Mouse (Mus musculus): ENCODE data around the gene Cdkn2c. TPM values are rescaled to one million over a fixed set of nuclear protein-coding genes. Genes with fewer than 3 reads are reported as not detected.
"Not testable (repeated sequence)": the region's sequence is repeated elsewhere in the genome, so short reads cannot be mapped to it uniquely, and the experiment has no call there.

Gene Cdkn2c
- polyA plus RNA-seq (2014; fragmentation: Nextera tagmentation; extraction: Ambion mirVana) = 1.4 and 3.0 TPM in 2 replicates

DNA sequence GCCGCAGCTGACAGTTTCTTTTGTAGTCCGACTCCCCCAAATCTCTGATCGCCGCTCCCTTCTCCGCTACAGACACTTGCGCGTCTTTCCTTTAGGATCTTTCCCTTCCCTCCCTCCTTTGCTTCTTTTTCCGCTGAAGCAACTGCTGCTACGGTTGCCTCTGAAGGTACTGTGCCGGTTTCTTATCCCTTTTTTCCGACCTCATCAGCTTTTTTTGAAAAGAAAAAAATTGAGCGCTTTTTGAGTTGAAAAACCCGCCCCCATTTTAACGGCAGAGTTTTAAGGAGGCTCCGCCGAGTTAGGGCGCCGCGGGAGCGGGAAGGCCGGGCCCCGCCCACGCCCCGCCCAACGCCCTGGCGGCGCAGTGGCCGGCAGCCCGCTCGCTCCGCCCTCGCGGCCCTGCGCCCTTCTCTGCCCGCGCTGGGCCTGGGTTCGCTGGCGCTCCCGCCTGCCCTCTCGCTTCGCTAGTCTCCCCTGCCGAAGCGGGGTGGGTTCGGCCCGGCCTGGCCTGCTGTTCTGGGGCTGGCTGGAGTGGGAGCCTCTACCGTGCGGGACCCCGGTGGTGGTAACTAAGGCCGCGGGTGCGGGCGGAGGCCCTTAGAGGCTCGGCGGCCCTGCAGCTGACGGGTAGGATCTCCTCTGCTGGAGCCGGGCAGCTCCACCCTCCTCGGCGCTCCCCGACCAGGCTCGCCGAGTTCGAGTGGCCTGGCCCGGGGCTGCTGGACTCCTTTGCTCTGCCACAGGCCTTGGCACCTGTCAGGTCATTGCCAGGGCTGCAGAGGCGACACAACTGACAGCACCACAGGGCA, at the start of gene Cdkn2c:
Cdkn2c (minus strand) TSS at position 729 of the 809 bp plus-strand sequence.
- Histone ChIP-seq H3K36me3 (ENCODE audit: control insufficient read depth, insufficient read depth, low read length) (no peaks in the 10 kb centered on the region), H3K9me3 (ENCODE audit: control insufficient read depth, low read length) (no peaks in the 10 kb centered on the region), H3K4me2 (ENCODE audit: low read length) (peak within 1 kb of the TSS; percentile 90), H3K4me3 (replicated peaks; ENCODE audit: low read depth, low read length) (peak within 1 kb of the TSS; percentile 48), H3K27me3 (ENCODE audit: control insufficient read depth, insufficient read depth, low read length) (peaks cover 32% of the 10 kb centered on the region), H3K9ac (replicated peaks; ENCODE audit: low read length) (peak within 1 kb of the TSS; percentile 60), H3K4me1 (ENCODE audit: control insufficient read depth, insufficient read depth, low read length) (peaks cover 17% of the 10 kb centered on the region), H3K27ac (replicated peaks; ENCODE audit: low read depth, low read length) (peak within 1 kb of the TSS; percentile 73)
- peak; percentile 90 for ATAC-seq (ENCODE audit: low FRiP score, low TSS enrichment)
- under 1% methylated on average over 64 of the region's 64 CpGs for WGBS
- DNase-seq = peak; percentile 85

DNA sequence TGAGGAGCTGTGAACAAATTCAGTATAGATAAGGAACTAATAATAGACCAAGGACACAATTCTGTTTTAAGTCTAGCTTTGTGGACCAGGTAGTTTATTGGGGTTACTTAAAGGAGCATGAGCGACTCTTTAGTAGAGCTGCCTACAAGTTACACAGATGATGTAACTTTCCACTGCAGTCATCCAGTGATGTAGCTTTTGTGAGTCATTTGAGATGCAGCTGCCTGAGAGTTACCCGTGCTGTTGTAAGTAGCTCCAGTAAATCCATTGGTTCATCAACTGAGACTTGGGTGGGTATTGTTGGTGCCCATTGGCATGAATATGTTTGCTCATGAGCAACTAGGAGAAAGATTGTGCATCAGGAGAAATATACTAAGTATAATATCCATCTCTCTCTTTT, 38.4 kb upstream of the Cdkn2c start:
- DNase-seq (no peak), ATAC-seq (ENCODE audit: low FRiP score, low TSS enrichment) (no peak)
- H3K9ac ChIP-seq (replicated peaks; ENCODE audit: low read length) = no peak overlapping the region
- no peaks in the 10 kb centered on the region for H3K27me3 ChIP-seq (ENCODE audit: control insufficient read depth, insufficient read depth, low read length)
- no peak overlapping the region for H3K4me2 ChIP-seq (ENCODE audit: low read length)
- H3K9me3 ChIP-seq (ENCODE audit: control insufficient read depth, low read length) = no peaks in the 10 kb centered on the region
- H3K4me1 ChIP-seq (ENCODE audit: control insufficient read depth, insufficient read depth, low read length) = no peaks in the 10 kb centered on the region
- H3K27ac ChIP-seq (replicated peaks; ENCODE audit: low read depth, low read length) = no peak overlapping the region
- WGBS = 96% methylated on average over 2 of the region's 2 CpGs
- no peaks in the 10 kb centered on the region for H3K36me3 ChIP-seq (ENCODE audit: control insufficient read depth, insufficient read depth, low read length)
- H3K4me3 ChIP-seq (replicated peaks; ENCODE audit: low read depth, low read length) = no peak overlapping the region

DNA sequence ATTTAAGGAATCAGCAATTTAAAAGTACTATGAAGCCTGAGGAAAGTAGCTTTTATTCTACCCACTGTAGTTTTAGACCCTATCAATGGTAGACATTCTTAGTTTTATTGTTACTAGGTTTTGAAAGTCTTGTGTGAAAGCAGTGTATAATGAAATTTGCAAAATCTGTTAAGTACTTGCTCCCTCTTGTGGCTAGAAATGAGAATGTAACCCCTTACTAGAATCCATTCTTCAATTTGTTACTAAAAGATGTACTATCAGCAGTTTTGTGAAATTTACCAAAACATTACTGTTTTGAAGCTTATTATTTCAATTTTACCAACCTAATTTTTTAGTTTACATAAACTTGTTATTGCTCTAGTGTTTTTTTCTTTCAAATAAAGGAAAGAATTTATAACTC, 36.6 kb upstream of the Cdkn2c start:
- no peak overlapping the region for H3K4me2 ChIP-seq (ENCODE audit: low read length)
- no peak overlapping the region for H3K9ac ChIP-seq (replicated peaks; ENCODE audit: low read length)
- H3K9me3 ChIP-seq (ENCODE audit: control insufficient read depth, low read length) = no peaks in the 10 kb centered on the region
- H3K36me3 ChIP-seq (ENCODE audit: control insufficient read depth, insufficient read depth, low read length) = no peaks in the 10 kb centered on the region
- peak; percentile 85 for DNase-seq
- no peaks in the 10 kb centered on the region for H3K27me3 ChIP-seq (ENCODE audit: control insufficient read depth, insufficient read depth, low read length)
- H3K4me3 ChIP-seq (replicated peaks; ENCODE audit: low read depth, low read length) = no peak overlapping the region
- H3K4me1 ChIP-seq (ENCODE audit: control insufficient read depth, insufficient read depth, low read length) = no peaks in the 10 kb centered on the region
- no peak for ATAC-seq (ENCODE audit: low FRiP score, low TSS enrichment)
- no peak overlapping the region for H3K27ac ChIP-seq (replicated peaks; ENCODE audit: low read depth, low read length)

DNA sequence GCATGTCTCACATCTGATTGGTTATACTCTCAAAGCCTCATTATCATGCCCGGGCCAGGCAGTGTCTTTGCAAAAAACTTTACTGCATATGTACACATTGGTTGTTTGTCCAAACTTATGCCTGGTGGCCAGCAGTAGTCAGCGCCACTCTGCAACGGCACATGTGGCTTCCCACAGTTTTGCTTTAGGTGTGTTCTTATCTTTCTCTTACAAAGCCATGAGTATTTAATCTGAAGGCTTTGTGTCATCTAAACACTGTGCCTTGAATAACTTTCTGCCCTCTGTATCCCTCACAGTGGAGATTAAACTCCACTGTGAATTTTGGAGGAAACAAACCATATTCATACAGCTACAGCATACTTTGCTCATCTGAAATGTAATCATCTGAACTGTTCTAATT, 33.7 kb upstream of the Cdkn2c start:
- H3K4me2 ChIP-seq (ENCODE audit: low read length); DNase-seq; H3K27ac ChIP-seq (replicated peaks; ENCODE audit: low read depth, low read length); ATAC-seq (ENCODE audit: low FRiP score, low TSS enrichment); H3K27me3 ChIP-seq (ENCODE audit: control insufficient read depth, insufficient read depth, low read length); H3K4me1 ChIP-seq (ENCODE audit: control insufficient read depth, insufficient read depth, low read length); H3K36me3 ChIP-seq (ENCODE audit: control insufficient read depth, insufficient read depth, low read length); H3K4me3 ChIP-seq (replicated peaks; ENCODE audit: low read depth, low read length); H3K9me3 ChIP-seq (ENCODE audit: control insufficient read depth, low read length); H3K9ac ChIP-seq (replicated peaks; ENCODE audit: low read length): not testable (repeated sequence)
- WGBS = 98% methylated on average over 3 of the region's 3 CpGs

DNA sequence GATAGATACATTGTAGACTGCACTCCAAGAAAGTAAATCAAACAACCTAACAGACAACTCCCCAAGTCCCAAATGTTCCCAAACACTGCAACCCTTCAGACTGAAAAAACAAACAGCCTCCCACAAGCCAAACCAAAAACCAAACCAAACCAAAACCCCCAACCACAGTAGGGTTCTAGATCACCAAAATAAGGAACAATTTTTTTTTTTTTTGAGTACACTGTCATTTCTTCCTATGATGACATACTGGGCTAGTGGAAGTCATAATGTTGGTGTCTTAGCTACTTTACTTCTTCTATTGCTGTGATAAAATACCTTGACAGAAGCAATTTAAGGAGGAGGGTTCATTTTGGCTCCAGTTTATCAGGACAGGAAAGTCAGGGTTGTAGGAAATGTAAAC, 25.7 kb upstream of the Cdkn2c start:
- H3K4me3 ChIP-seq (replicated peaks; ENCODE audit: low read depth, low read length) = no peak overlapping the region
- H3K27me3 ChIP-seq (ENCODE audit: control insufficient read depth, insufficient read depth, low read length) = no peaks in the 10 kb centered on the region
- no peak overlapping the region for H3K9ac ChIP-seq (replicated peaks; ENCODE audit: low read length)
- H3K36me3 ChIP-seq (ENCODE audit: control insufficient read depth, insufficient read depth, low read length) = no peaks in the 10 kb centered on the region
- H3K9me3 ChIP-seq (ENCODE audit: control insufficient read depth, low read length) = no peaks in the 10 kb centered on the region
- no peak overlapping the region for H3K4me2 ChIP-seq (ENCODE audit: low read length)
- H3K4me1 ChIP-seq (ENCODE audit: control insufficient read depth, insufficient read depth, low read length) = no peaks in the 10 kb centered on the region
- no peak overlapping the region for H3K27ac ChIP-seq (replicated peaks; ENCODE audit: low read depth, low read length)
- DNase-seq (no peak), ATAC-seq (ENCODE audit: low FRiP score, low TSS enrichment) (no peak)

DNA sequence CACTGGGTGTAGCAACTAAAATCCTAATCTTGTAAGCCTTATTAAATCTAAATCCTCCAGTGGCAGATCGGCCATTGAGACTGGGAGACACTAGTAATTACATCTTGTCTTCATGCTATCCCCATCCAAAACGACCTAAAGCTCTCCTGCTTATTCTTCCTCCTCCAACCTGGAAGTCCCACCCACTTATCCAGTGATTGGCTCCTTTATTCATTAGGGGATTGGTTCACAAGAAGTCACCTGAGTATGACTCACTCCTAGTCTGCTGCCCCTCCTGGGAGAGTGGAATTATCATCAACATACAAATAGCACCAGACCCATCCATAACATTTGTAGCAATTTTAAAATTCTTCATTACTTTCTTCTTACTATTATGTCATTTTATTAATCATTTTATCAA, 16.6 kb upstream of the Cdkn2c start:
- DNase-seq = no peak
- H3K36me3 ChIP-seq (ENCODE audit: control insufficient read depth, insufficient read depth, low read length) = no peaks in the 10 kb centered on the region
- H3K4me3 ChIP-seq (replicated peaks; ENCODE audit: low read depth, low read length) = no peak overlapping the region
- no peak overlapping the region for H3K27ac ChIP-seq (replicated peaks; ENCODE audit: low read depth, low read length)
- H3K27me3 ChIP-seq (ENCODE audit: control insufficient read depth, insufficient read depth, low read length) = no peaks in the 10 kb centered on the region
- no peak overlapping the region for H3K4me2 ChIP-seq (ENCODE audit: low read length)
- H3K9me3 ChIP-seq (ENCODE audit: control insufficient read depth, low read length) = no peaks in the 10 kb centered on the region
- WGBS = 66% methylated on average over 2 of the region's 2 CpGs
- ATAC-seq (ENCODE audit: low FRiP score, low TSS enrichment) = no peak
- no peaks in the 10 kb centered on the region for H3K4me1 ChIP-seq (ENCODE audit: control insufficient read depth, insufficient read depth, low read length)
- H3K9ac ChIP-seq (replicated peaks; ENCODE audit: low read length) = no peak overlapping the region

DNA sequence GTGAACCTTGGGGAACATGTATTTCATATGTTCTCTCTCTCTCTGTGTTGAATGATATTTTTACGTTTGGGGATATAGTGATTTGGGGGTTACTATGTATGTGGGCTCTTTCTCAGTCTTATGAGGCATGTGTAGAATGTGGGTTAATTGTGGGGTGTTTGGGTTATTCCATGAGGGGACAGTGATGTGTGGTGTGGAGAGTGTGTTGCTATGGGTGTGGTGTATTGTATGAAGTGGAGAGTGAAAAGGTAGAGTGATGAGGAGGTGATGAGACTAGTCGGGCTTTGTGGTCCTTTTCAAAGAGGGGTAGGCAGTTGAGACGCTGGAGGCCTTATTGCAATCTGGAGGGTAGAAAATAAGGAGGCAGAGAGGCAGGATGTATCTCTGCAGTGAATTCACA, 10.2 kb upstream of the Cdkn2c start:
- no peaks in the 10 kb centered on the region for H3K27me3 ChIP-seq (ENCODE audit: control insufficient read depth, insufficient read depth, low read length)
- no peak for DNase-seq

DNA sequence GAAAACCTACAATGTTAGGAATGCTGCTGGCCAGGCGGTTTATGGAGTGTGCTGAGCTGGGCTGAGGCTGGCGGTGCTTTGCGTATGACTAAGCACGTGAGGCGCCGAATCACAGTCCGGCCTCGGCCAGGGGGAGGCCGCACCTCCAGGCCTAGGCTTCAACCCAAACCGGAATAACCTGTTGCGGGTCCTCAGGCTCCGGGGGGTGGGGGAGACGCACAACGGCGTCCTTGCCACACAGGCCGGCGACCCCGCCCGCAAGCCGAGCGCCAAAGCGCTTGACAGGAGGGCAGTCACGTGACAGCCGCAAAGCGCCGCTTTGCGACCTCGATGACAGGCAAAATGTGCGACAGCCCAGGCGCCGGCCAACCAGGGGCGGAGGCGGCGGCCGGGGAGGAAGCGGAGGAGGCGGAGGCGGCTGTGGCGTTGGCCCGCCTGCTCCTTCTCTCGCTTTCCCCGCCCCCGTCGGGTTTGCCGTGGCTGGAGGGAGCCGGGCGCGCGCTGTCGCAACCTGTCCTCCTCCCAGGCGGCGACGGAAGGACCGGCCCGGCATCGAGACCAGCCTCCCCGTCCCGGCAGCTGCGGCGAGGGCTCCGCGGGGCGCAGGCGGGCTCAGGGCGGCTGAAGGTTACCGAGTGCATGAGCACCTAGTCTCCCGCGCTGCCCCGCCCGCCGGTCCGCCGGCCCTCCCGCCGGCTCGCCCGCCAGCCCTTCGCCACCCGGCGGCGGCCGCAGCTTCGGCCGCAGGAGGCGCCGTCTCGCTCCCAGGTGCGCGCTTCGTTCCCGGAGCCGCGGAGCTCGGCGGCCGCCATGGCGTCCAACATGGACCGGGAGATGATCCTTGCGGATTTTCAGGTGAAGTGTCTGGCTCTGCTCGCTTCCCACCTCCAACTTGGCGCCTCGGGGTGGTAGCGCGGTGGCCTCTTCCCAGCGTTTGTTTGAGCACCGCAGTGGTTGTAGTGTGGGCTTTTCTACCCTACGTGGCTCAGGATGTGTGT, 9.5 kb upstream of the Cdkn2c start, which contains the start of gene Faf1:
Faf1 (plus strand) TSS at position 371 of the 998 bp plus-strand sequence.
- peak within 1 kb of the TSS; percentile 89 for H3K9ac ChIP-seq (replicated peaks; ENCODE audit: low read length)
- peak; percentile 98 for ATAC-seq (ENCODE audit: low FRiP score, low TSS enrichment)
- peak within 1 kb of the TSS; percentile 73 for H3K4me2 ChIP-seq (ENCODE audit: low read length)
- peaks cover 12% of the 10 kb centered on the region for H3K4me1 ChIP-seq (ENCODE audit: control insufficient read depth, insufficient read depth, low read length)
- H3K9me3 ChIP-seq (ENCODE audit: control insufficient read depth, low read length) = no peaks in the 10 kb centered on the region
- H3K27ac ChIP-seq (replicated peaks; ENCODE audit: low read depth, low read length) = peak within 1 kb of the TSS; percentile 95
- DNase-seq = peak; percentile 98
- no peaks in the 10 kb centered on the region for H3K27me3 ChIP-seq (ENCODE audit: control insufficient read depth, insufficient read depth, low read length)
- H3K4me3 ChIP-seq (replicated peaks; ENCODE audit: low read depth, low read length) = peak within 1 kb of the TSS; percentile 84
- under 1% methylated on average over 107 of the region's 107 CpGs for WGBS
- no peaks in the 10 kb centered on the region for H3K36me3 ChIP-seq (ENCODE audit: control insufficient read depth, insufficient read depth, low read length)

More for the DNA sequence above, 10.2 kb upstream of the Cdkn2c start:
- peak overlapping the region; percentile 84 for H3K4me3 ChIP-seq (replicated peaks; ENCODE audit: low read depth, low read length)
- H3K9ac ChIP-seq (replicated peaks; ENCODE audit: low read length) = peak overlapping the region; percentile 89
- WGBS = 0% methylated on average over 3 of the region's 3 CpGs
- H3K27ac ChIP-seq (replicated peaks; ENCODE audit: low read depth, low read length) = peak overlapping the region; percentile 95
- no peaks in the 10 kb centered on the region for H3K36me3 ChIP-seq (ENCODE audit: control insufficient read depth, insufficient read depth, low read length)
- H3K4me2 ChIP-seq (ENCODE audit: low read length) = peak overlapping the region; percentile 73
- no peaks in the 10 kb centered on the region for H3K9me3 ChIP-seq (ENCODE audit: control insufficient read depth, low read length)
- no peak for ATAC-seq (ENCODE audit: low FRiP score, low TSS enrichment)
- H3K4me1 ChIP-seq (ENCODE audit: control insufficient read depth, insufficient read depth, low read length) = peaks cover 12% of the 10 kb centered on the region
